Mouse (Mus musculus): Measurements from ENCODE around the gene 4930444G20Rik. TPM values are rescaled to one million over a fixed set of nuclear protein-coding genes. Genes with fewer than 3 reads are reported as not detected.
"Not testable (repeated sequence)": the region's sequence is repeated elsewhere in the genome, so short reads cannot be mapped to it uniquely, and the experiment has no call there.

Gene 4930444G20Rik
- not detected in 2 replicates for polyA plus RNA-seq (2015; fragmentation: Nextera tagmentation; extraction: Ambion mirVana)

GRCm38 (mm10) chr10:22067979-22068378 lies at the start of gene 4930444G20Rik:
TSS of gene 4930444G20Rik (minus strand) at chr10:22068079.
- H3K27me3 ChIP-seq (ENCODE audit: insufficient read depth, low read length); H3K4me2 ChIP-seq (ENCODE audit: low read length); H3K9ac ChIP-seq (ENCODE audit: low read depth, low read length); H3K9me3 ChIP-seq (replicated peaks; ENCODE audit: low read length); H3K27ac ChIP-seq; H3K36me3 ChIP-seq (ENCODE audit: insufficient read depth, low read length); DNase-seq (ENCODE audit: low spot score); H3K4me3 ChIP-seq (replicated peaks; ENCODE audit: low read depth, low read length); ATAC-seq (replicated peaks; ENCODE audit: low FRiP score, low read depth); H3K4me1 ChIP-seq (replicated peaks; ENCODE audit: insufficient read depth, low read length): not testable (repeated sequence)
- 95% methylated on average over 7 of the region's 7 CpGs for WGBS

- Histone ChIP-seq H3K36me3 (ENCODE audit: insufficient read depth, low read length) (no peaks in the 10 kb centered on the region), H3K4me1 (replicated peaks; ENCODE audit: insufficient read depth, low read length) (no peaks in the 10 kb centered on the region), H3K27me3 (ENCODE audit: insufficient read depth, low read length) (no peaks in the 10 kb centered on the region), H3K4me3 (replicated peaks; ENCODE audit: low read depth, low read length) (no peak overlapping the region), H3K9ac (ENCODE audit: low read depth, low read length) (no peak overlapping the region), H3K4me2 (ENCODE audit: low read length) (no peak overlapping the region), H3K9me3 (replicated peaks; ENCODE audit: low read length) (no peaks in the 10 kb centered on the region), H3K27ac (no peak overlapping the region)
- TF ChIP-seq CTCF (IDR thresholded peaks at IDR 0.05; ENCODE audit: low read depth), result no peak
- DNase-seq (ENCODE audit: low spot score) (no peak), ATAC-seq (replicated peaks; ENCODE audit: low FRiP score, low read depth) (no peak)
- WGBS, result 81% methylated on average over 2 of the region's 2 CpGs
These were observed 6.7 kb upstream of the 4930444G20Rik start for GRCm38 (mm10) chr10:22074531-22074930.

- WGBS, result 66% methylated on average over 2 of the region's 2 CpGs
- Histone ChIP-seq H3K9ac (ENCODE audit: low read depth, low read length) (no peak overlapping the region), H3K27me3 (ENCODE audit: insufficient read depth, low read length) (no peaks in the 10 kb centered on the region), H3K4me1 (replicated peaks; ENCODE audit: insufficient read depth, low read length) (no peaks in the 10 kb centered on the region), H3K4me3 (replicated peaks; ENCODE audit: low read depth, low read length) (no peak overlapping the region), H3K36me3 (ENCODE audit: insufficient read depth, low read length) (no peaks in the 10 kb centered on the region), H3K4me2 (ENCODE audit: low read length) (no peak overlapping the region), H3K27ac (no peak overlapping the region), H3K9me3 (replicated peaks; ENCODE audit: low read length) (no peaks in the 10 kb centered on the region)
- peak; percentile 20; the same call in 1 of the 2 replicates for TF ChIP-seq CTCF (IDR thresholded peaks at IDR 0.05; ENCODE audit: low read depth)
- no peak for DNase-seq (ENCODE audit: low spot score)
- ATAC-seq (replicated peaks; ENCODE audit: low FRiP score, low read depth), result no peak
These were observed 4.9 kb upstream of the 4930444G20Rik start for GRCm38 (mm10) chr10:22072739-22073138.

- ATAC-seq (replicated peaks; ENCODE audit: low FRiP score, low read depth) (no peak), DNase-seq (ENCODE audit: low spot score) (peak; percentile 61)
- no peaks in the 10 kb centered on the region for H3K36me3 ChIP-seq (ENCODE audit: insufficient read depth, low read length)
- no peaks in the 10 kb centered on the region for H3K4me1 ChIP-seq (replicated peaks; ENCODE audit: insufficient read depth, low read length)
- TF ChIP-seq CTCF (IDR thresholded peaks at IDR 0.05; ENCODE audit: low read depth), result no peak
- no peak overlapping the region for H3K9ac ChIP-seq (ENCODE audit: low read depth, low read length)
- no peak overlapping the region for H3K4me2 ChIP-seq (ENCODE audit: low read length)
- 41% methylated on average over 4 of the region's 4 CpGs for WGBS
- no peak overlapping the region for H3K4me3 ChIP-seq (replicated peaks; ENCODE audit: low read depth, low read length)
- no peak overlapping the region for H3K27ac ChIP-seq
- H3K9me3 ChIP-seq (replicated peaks; ENCODE audit: low read length), result no peaks in the 10 kb centered on the region
- no peaks in the 10 kb centered on the region for H3K27me3 ChIP-seq (ENCODE audit: insufficient read depth, low read length)
These were observed 2.7 kb upstream of the 4930444G20Rik start for GRCm38 (mm10) chr10:22070576-22070975.

GRCm38 (mm10) chr10:22070168-22070567 lies 2.3 kb upstream of the 4930444G20Rik start:
- ATAC-seq (replicated peaks; ENCODE audit: low FRiP score, low read depth), result no peak
- 91% methylated on average over 2 of the region's 2 CpGs for WGBS

GRCm38 (mm10) chr10:22059415-22059814 lies 8.5 kb downstream of the 4930444G20Rik start:
- peak overlapping the region; percentile 56 for H3K4me2 ChIP-seq (ENCODE audit: low read length)
- 0 out of 2 replicates have a peak, but pooled peaks cover 4% of the 10 kb centered on the region for H3K4me1 ChIP-seq (replicated peaks; ENCODE audit: insufficient read depth, low read length)
- no peak for TF ChIP-seq CTCF (IDR thresholded peaks at IDR 0.05; ENCODE audit: low read depth)
- no peaks in the 10 kb centered on the region for H3K27me3 ChIP-seq (ENCODE audit: insufficient read depth, low read length)
- DNase-seq (ENCODE audit: low spot score) (no peak), ATAC-seq (replicated peaks; ENCODE audit: low FRiP score, low read depth) (no peak)
- 91% methylated on average over 2 of the region's 2 CpGs for WGBS
- H3K9me3 ChIP-seq (replicated peaks; ENCODE audit: low read length), result no peaks in the 10 kb centered on the region
- no peak overlapping the region for H3K27ac ChIP-seq
- H3K4me3 ChIP-seq (replicated peaks; ENCODE audit: low read depth, low read length), result no peak overlapping the region
- H3K36me3 ChIP-seq (ENCODE audit: insufficient read depth, low read length), result no peaks in the 10 kb centered on the region
- no peak overlapping the region for H3K9ac ChIP-seq (ENCODE audit: low read depth, low read length)

More at GRCm38 (mm10) chr10:22070168-22070567, 2.3 kb upstream of the 4930444G20Rik start:
- DNase-seq (ENCODE audit: low spot score), result no peak
- Histone ChIP-seq H3K4me3 (replicated peaks; ENCODE audit: low read depth, low read length) (no peak overlapping the region), H3K27ac (no peak overlapping the region), H3K4me1 (replicated peaks; ENCODE audit: insufficient read depth, low read length) (no peaks in the 10 kb centered on the region), H3K9ac (ENCODE audit: low read depth, low read length) (no peak overlapping the region), H3K27me3 (ENCODE audit: insufficient read depth, low read length) (no peaks in the 10 kb centered on the region), H3K36me3 (ENCODE audit: insufficient read depth, low read length) (no peaks in the 10 kb centered on the region), H3K4me2 (ENCODE audit: low read length) (no peak overlapping the region), H3K9me3 (replicated peaks; ENCODE audit: low read length) (no peaks in the 10 kb centered on the region)
- no peak for TF ChIP-seq CTCF (IDR thresholded peaks at IDR 0.05; ENCODE audit: low read depth)

- WGBS, result 15% methylated on average over 12 of the region's 12 CpGs
- H3K27ac ChIP-seq, result no peak overlapping the region
- no peaks in the 10 kb centered on the region for H3K27me3 ChIP-seq (ENCODE audit: insufficient read depth, low read length)
- H3K4me3 ChIP-seq (replicated peaks; ENCODE audit: low read depth, low read length), result peak overlapping the region; percentile 40
- H3K4me1 ChIP-seq (replicated peaks; ENCODE audit: insufficient read depth, low read length), result 0 out of 2 replicates have a peak, but pooled peaks cover 4% of the 10 kb centered on the region
- no peaks in the 10 kb centered on the region for H3K9me3 ChIP-seq (replicated peaks; ENCODE audit: low read length)
- no peak for ATAC-seq (replicated peaks; ENCODE audit: low FRiP score, low read depth)
- peak overlapping the region; percentile 56 for H3K4me2 ChIP-seq (ENCODE audit: low read length)
- H3K36me3 ChIP-seq (ENCODE audit: insufficient read depth, low read length), result no peaks in the 10 kb centered on the region
- TF ChIP-seq CTCF (IDR thresholded peaks at IDR 0.05; ENCODE audit: low read depth), result no peak
- no peak overlapping the region for H3K9ac ChIP-seq (ENCODE audit: low read depth, low read length)
- DNase-seq (ENCODE audit: low spot score), result no peak
These were observed 8.9 kb downstream of the 4930444G20Rik start for GRCm38 (mm10) chr10:22059026-22059325.
